Mouse (Mus musculus): ENCODE data around the gene Cers1. TPM values are rescaled to one million over a fixed set of nuclear protein-coding genes. Genes with fewer than 3 reads are reported as not detected.

The Cers1 gene
- total RNA-seq, 2 experiments from 2014 or later: 14.1 to 19.1 TPM

DNA sequence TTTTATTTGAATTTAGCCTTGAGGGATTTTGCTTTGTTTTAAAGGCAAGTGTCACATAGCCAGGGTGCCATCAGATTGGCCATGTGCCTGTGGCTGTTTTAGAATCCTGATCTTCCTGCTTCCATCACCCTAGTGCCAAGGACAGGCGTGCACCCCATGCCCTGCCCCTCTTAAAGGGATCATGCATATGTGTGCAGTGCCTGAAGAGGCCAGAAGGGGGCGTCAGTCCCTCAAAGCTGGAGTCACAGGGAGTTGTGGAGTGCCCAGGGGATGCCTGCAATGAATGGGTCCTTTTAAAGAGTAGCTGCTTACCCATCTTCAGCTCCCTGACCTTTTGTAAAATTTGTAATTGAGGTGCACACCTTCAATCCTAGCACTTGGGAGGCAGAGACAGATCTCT, 6.3 kb upstream of the Cers1 start:
- intact Hi-C loops (cut with DNase I): no loop called here
- DNase-seq: no peak

DNA sequence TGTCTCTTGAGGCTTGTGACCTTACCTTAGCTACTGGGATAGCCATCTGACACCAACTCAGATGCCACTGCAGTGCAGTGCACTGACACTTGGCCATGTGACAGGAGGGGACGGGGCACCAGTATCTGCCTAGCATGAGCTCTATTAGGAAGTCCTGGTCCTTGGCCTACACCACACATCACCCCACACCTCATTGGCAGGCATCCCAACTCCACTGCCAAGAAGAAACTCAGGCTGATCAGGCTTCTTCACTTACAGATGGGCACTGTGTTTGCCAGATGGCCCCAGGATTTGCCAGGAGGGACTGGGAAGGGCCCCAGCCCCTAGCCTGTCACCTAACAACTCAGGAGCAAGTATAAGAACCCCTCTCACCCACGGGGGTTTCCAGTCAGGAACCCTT, 2.2 kb upstream of the Cers1 start:
- intact Hi-C loops (cut with DNase I): no loop called here
- peak; percentile 75 to 80 for DNase-seq

DNA sequence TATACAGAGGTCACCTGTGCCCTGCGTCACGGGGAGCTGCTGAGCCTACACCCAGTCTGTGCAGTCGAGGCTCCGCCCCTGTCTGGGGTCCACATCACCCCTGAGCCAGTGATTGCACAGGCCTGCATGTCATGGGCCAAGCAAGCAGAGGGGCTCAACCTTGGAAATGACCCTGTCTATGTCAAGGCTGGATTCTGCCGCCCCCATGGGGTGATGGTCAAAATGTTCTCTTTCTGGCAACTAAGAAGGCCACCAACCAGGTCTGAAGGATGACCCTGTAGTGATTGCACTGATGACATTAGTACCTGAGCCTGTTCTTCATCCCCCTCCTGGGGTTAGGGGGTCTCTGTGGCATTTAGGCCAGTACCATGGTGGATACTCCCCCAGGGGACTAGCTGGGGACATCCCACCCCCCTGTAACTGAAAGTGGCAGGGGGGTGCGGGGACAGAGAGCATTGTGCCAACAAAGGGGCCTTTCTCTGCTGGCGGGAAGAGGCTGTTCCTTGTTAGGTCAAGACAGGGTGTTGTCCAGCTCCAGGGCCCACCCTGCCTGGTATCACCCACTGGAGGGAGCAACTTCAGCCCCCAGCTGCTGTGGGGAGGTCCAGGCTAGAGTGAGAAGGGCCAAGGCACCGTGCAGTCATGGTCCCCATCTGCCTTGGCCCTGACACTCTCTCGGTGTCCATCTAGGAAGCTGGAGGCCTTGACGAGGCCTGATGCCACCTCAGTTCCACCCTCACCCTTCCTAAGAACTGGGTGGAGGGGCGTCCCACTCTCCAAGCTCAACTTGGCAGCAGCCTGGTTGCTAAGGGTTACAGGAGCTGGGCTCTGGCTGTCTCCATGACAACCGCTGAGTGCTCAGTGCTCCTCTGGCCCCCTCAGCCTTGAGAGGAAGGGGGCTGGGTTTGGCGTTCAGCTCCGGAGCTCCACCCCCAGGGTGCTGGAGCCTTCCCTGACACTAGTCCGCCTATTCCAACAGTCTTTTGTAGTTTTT, 1.2 kb downstream of the Cers1 start:
- no peak for DNase-seq
- intact Hi-C loops (cut with DNase I): no loop called here

DNA sequence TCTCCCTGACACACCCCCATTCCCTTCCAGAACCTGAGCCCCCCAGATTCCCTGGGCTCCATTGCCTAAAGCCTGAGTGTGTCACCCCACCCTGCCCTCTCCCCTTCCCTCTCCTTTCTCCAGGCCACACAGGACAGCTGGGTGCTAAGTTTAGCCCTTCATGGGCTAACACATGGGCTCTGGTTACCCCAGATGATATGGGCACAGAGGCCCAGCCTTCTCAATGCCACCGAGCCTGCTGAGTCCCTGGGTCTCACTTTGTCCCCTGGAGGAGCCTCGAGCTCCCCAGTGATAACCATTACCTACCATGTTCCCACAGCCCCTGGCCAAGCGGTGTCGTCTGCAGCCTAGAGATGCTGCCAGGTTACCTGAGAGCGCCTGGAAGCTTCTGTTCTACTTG, 2.3 kb downstream of the Cers1 start:
- DNase-seq: no peak
- intact Hi-C loops (cut with DNase I): no loop called here

DNA sequence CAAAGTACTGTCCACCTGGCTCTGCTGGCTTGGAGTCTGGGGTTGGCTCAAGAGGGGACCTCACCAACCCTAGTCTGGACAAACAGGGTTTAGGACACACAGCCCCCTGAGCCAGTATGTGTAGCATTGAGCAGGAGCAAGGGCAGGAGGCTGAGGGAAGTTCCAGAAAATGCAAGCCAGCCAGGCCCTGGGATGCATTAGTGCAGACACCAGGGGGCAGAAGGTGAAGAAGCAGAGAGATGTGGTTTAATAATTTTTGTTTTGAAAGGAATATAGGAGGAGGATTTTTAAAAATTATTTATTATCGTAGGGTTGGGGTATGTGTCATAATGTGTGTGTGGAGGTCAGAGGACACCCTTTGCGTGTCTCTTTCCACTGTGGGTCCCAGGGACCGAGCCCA, 8.1 kb downstream of the Cers1 start:
- intact Hi-C loops (cut with DNase I): no loop called here

DNA sequence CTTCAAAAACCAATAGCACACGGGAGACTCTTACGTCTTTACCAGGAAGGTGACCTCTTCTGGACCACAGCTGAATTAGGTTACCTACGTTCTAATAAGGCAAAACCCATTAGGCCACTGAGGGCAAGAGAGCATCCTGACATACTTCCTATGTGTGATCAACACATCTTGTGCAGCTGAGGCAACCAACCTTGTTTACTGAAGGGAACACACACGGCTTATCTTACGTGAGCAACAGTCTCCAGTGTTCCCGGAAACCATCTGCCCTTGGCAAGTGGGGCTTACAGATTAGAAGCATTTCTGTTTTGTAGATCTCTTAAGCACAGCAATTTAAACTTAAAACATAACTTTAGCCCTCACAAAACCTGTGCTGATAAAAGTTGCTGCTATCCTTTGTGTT, 11.9 kb downstream of the Cers1 start:
- intact Hi-C loops (cut with DNase I): no loop called here
- DNase-seq: no peak

More for the DNA sequence above, 8.1 kb downstream of the Cers1 start:
- no peak for DNase-seq

DNA sequence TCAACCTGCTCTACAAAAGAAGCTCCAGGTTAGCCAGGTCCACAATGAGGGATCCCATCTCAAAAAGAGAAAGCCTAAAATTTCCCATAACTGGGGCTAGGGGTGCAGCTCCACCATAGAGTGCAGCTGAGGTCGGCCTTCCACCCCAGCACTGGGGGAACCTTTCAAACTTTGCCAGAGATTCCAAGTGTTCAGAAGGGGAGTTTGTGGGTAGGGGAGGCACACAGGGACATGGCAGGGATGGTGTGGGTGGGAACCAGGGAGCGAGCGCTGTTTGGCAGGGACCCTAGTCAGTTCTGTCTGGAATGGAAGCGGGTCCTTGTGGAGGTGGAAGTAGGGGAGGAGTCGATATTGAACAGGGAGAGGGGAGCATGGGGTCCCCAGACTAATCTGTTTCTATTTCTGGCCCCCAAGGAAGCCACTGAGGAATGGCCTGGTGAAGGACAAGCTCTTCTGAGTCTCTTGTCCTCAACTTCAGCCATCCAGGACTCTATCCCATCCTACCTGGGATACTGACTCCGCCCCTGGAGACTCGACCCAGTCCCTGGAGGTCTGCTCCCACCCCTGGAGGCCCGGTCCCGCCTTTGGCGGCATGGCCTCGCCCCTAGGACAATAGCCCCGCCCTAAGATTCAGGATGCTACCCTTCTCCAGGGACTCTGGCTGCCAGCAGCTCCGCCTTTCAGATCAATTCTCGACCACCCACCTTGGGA, 13.7 kb downstream of the Cers1 start, which contains the start of gene Gdf1:
Gdf1 (plus strand) TSS at position 694 of the 711 bp plus-strand sequence.
- DNase-seq: no peak
- intact Hi-C loops (cut with DNase I): no loop called here

DNA sequence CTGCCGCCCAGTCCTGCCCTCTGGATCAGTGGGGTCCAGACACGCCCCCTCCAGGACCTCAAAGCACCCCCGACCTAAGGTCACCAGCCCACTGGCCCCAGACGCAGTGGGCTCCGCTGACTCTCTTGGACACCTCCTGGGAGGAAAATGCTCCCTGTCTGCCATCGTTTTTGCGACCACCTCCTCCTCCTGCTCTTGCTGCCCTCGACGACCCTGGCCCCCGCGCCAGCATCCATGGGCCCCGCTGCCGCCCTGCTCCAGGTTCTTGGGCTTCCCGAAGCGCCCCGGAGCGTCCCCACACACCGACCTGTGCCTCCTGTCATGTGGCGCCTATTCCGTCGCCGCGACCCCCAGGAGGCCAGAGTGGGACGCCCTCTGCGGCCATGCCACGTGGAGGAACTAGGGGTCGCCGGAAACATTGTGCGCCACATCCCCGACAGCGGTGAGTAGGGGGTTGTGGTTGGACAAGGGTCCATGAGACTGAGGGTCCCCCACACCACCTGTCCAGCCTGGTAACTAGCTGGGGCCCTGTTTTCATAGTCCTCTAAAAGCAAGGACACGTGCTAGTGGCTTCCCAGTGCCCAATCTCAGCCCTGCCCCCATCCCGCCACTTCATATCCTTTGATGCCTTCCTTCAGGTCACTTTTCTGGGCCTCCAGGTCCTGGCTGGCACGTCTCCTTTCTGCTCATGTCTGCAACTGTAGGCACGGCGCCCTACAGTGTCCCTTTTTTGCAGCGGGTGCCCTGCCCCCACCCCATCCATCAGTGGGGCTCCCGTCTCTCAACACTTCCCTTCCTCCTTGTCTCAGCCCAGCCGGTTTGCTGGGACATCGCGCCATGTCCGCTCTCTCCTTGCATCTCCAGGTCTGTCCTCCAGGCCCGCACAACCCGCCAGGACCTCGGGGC, 14.5 kb downstream of the Cers1 start:
- no peak for DNase-seq
- intact Hi-C loops (cut with DNase I): no loop called here

DNA sequence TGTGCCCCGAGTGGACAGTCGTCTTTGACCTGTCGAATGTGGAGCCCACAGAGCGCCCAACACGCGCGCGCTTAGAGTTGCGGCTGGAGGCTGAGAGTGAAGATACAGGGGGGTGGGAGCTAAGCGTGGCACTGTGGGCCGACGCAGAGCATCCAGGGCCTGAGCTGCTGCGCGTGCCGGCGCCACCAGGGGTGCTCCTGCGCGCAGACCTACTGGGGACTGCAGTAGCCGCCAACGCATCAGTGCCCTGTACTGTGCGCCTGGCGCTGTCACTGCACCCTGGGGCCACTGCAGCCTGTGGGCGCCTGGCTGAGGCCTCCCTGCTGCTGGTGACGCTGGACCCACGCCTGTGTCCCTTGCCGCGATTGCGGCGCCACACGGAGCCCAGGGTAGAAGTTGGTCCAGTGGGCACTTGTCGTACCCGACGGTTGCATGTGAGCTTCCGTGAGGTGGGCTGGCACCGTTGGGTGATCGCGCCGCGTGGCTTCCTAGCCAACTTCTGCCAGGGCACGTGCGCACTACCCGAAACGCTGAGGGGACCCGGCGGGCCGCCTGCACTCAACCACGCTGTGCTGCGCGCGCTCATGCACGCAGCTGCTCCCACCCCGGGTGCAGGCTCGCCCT, 15.3 kb downstream of the Cers1 start:
- no peak for DNase-seq
- intact Hi-C loops (cut with DNase I): no loop called here

DNA sequence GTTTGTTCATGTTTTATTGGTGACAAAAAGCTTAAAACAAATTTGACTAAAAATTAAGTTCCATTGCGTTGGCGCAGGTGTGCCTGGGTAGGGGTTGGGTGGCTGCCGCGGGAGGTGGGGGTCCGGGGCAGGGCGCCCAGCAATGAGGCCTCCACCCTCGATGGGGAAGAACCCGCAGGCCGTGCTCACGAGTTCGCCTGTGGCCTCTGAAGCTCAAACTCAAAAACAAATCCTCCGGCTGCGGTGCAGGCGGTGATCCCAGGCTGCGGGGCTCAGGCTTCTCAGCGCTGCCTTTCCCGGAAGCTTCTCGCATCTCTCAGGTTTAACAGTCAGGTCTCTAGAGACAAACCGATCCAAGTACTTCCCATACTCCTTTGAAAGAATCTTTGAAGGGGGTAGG, 16.0 kb downstream of the Cers1 start:
- no peak for DNase-seq
- intact Hi-C loops (cut with DNase I): no loop called here

DNA sequence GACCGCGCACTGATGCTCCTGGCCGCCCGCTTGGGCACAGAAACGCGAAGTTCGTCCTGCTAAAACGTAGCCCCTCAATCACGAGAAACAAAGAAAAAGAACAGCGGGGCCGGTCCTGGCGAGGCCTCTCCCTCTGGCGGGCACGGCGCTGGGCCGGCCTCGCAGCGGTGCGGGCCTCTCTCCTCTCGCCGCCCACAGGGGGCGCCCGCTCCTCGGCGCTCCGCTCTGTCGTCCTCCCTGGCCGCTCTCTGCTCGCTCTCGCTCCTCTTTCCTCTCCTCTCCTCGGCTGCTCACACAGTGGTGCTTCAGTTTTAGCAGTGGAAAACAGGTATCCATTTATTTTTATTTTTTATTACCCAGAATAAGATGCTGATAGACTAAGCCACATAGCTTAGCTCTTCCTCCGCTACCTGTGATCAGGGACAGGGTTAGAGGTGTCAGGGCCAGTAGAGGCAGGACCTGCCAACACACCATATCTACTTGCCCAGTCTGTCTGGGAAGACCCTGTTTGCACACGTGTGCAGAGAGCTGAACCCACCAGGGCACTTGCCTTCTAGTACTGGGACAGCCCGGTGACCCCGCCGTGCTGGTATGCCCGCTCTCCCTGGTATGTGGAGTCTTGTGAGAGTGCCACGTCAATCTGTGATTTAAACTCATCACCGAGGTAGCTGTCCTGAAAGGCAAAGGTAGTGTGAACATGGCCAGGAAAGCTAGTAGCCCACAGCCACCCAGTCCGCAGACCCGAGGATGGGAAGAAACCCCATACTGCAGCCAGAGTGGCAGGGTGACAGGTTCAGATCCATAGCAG, 16.7 kb downstream of the Cers1 start:
- intact Hi-C loops (cut with DNase I): no loop called here
- DNase-seq: peak in 1 of 2 experiments; percentile 56

DNA sequence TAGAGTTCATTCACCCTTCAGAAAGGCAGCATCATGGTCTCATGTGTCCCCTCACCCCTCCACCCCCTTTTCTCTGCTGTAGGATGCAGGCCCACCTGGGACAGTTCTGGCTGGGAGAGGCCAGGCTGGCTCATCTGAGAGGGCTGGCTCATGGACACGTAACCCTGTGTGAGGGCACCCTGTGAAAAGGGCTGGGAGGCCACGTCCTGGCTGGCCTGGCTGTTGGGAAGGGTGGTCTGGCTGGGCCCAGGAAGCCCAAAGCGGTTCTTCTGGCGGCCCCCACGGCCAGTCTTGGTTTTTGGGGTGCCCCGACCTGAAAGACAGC, 17.3 kb downstream of the Cers1 start:
- intact Hi-C loops (cut with DNase I): no loop called here

DNA sequence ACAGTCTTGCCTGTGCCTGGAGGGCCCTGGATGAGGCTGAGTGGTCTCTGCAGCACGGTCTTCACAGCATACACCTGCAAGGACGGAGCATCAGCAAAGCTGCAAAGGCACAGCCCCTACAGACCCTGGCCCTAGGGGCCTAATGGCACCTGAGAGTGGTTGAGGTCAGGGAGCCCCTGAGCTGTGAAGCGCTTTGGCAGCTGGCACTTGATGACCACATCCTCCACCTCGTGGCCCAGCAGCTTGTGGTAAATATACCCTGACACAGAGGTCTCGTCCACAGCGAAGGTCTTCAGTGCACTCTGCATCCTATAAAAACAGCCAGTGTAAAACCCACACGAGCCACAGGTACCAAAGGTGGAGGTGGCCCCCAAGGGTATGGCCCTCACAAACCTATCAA, 23.4 kb downstream of the Cers1 start:
- no peak for DNase-seq
- intact Hi-C loops (cut with DNase I): no loop called here

More for the DNA sequence above, 17.3 kb downstream of the Cers1 start:
- DNase-seq: no peak

DNA sequence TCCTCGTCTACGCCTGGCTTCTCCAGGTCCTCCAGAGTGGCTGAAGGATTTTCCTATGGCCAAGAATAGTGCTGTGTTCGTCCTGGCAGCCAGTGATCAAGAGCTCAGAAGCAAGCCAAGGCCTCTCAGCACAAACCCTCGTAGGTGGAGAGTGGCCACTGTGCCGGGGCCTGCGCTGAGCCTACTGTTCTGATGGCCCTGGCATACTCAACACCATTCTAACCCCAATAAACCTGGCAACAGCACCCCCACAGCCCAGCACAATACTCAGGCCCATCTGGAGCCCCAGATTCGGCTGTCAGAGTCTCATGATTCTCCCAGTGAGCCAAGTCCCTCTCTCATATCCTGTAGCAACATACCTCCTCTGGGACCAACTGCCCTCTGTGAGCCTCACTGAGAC, 25.1 kb downstream of the Cers1 start:
- intact Hi-C loops (cut with DNase I): no loop called here
- no peak for DNase-seq

DNA sequence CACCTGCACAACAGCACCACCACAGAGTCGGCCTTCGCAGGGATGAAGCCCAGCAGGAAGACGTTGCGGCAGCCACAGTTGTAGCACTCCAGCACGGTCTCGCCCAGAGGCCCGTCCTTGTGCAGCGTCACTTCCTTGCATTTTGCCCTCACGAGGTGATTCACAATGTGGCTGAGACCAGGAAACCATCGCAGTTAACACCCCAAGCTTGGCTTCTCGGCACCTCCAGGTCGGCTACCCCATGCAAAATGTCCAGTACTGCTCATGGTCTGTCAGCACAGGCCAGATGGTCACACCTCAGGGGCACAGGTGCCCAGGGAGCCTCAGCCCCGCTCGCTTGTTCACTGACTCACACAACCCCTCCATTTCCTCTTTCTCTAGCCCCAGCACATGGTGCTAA, 26.4 kb downstream of the Cers1 start:
- intact Hi-C loops (cut with DNase I): no loop called here

DNA sequence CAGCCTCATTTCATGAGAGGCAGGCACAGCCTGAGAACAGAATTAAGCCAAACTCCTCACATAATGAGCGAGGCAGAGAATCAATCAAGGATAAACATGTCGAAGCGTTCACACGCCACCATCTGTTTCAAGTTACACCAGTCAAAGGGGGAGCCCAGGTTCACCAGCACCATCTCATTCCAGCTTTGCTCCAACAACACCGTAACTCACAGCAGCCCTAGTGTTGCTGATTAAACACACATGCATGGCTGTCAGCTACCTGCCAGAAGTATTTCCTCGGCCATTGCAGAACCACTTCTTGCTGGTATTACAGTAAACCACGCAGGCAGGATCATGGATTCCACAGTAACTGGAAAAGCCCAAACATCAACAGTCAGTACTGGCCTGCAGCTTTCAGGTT, 27.5 kb downstream of the Cers1 start:
- no peak for DNase-seq
- intact Hi-C loops (cut with DNase I): no loop called here

More for the DNA sequence above, 26.4 kb downstream of the Cers1 start:
- DNase-seq: no peak

DNA sequence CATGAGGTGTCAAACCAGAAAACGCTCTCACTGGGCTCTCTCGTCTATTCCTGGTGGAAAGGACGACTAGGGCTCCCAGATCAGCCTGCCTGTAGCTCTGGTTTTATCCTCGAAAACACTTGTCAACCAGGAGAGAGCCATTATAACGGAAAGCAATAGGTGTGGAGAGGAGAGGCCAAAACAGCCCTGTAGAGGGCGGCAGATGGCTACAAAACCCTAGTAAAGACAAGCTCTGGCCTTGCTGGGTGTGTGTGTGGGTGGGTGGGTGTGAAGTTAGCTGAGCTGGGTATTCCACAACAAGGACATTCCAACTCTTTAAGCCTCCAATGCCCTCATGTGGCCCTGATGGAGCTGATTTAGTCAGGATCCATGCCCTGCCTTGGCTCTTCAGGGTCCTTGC, 28.1 kb downstream of the Cers1 start:
- no peak for DNase-seq
- intact Hi-C loops (cut with DNase I): no loop called here

DNA sequence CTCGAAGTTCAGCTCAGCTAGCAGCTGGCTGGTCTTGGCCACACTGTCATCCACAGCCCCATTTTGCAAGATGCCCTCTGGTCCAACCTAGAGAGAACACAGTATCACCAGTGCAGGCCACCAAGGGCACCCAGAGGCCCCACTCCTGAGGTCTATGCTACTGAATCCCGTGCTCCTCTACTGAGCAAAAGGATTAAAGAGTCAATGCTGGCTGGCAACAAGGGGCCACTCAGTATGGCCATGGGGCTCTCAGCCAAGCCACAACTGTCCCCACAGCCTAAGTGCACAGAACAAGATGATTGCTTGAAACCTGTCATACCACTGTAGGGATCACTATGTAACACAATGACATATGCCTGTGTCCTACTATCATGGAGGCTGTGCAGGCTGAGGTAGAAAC, 28.7 kb downstream of the Cers1 start:
- intact Hi-C loops (cut with DNase I): no loop called here
- DNase-seq: no peak

DNA sequence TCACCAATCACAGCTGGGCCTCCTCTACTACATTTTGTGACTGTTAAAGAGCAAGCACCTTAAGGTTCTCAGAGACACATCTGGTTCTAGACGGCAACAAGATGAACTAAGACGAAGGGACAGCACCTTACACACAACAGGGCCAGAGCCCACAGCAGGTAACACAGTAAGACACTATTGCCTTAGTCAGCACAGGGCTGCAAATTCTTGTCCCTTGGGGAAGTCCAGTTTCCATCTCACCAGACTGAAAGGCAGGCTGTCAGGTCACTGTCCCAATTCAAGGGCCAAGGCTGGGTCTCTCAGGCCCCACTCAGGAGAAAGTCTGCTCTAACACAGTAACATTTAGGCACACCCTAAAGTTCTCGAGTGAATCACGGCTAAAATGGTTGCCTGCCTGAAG, 31.9 kb downstream of the Cers1 start:
- no peak for DNase-seq
- intact Hi-C loops (cut with DNase I): no loop called here
